Mouse (Mus musculus): ENCODE data around the gene Gm9837.

- no peak for TF ChIP-seq CTCF (IDR thresholded peaks at IDR 0.05; ENCODE audit: insufficient read depth, low read length)
- TF ChIP-seq POLR2A (IDR thresholded peaks at IDR 0.05; ENCODE audit: borderline replicate concordance, extremely low read depth, low read depth, low read length), result no peak
These were observed 16.7 kb upstream of the Gm9837 start for GRCm38 (mm10) chr11:53486822-53487594.
